Mouse (Mus musculus) layer of hippocampus, adult 8-10 months (tissue): ENCODE data around the gene Glyr1. TPM values are rescaled to one million over a fixed set of nuclear protein-coding genes. Genes with fewer than 3 reads are reported as not detected.

Experiments
- DNase-seq, 2 experiments: peaks; one replicate each; pipeline ENCODE4 v3.0.0; 2022; ENCODE audit warnings: low spot score in 2 of 2
- total RNA-seq, 4 experiments: library from RNA; stranded (reverse); gene quantifications; 2 replicates each; pipeline ENCODE4 v1.2.4; 2022

The Glyr1 gene
- 100 to 1,000 TPM; 134 to 153 (median 147) TPM for total RNA-seq

DNA sequence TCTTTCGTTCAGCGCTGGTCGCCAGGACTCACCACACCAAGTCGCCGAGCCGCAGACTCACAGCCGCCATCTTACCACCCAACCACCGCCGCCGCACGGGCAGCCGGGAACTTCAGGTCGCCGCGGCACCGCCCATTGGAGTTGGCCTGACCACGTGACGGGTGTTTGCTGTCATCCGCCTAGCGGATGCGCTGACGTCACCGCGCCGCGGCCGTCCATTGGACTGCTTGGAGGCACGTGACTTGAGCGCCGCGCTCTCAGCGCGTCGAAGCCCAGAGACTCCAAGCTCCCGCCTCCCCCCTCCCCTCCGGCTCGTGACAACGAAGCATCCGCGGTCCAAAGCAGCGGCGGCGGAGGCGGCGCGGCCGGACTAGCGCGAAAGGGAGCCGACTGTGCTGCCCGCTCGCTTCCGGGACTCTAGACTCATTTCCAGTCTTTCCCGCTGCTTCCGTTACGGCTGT is at the start of gene Glyr1, which contains the start of gene Ubn1:
Gene Glyr1 (minus strand): TSS at position 90 of the 461 bp plus-strand sequence.
Gene Ubn1 (plus strand): TSS at position 284 of the 461 bp plus-strand sequence.
- peak; percentile 99 for DNase-seq

DNA sequence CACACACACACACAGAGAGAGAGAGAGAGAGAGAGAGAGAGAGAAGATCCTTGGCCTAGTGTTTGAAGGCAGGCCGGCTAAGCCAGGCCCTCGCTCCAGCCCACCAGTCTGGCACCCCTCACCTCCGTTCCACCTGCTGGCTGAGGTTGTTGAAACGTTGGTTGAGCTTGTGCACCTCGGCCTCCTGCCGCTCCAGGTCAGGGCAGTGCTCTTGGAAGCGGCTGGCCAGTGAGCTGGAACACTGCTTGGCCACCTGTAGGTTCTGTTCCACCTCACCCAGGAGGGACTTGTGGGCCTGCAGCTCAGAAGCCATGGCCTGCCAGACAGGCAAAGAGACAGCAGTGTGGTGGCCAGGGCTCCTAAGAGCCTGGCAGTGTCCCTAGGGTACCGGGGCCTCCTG is 46.8 kb upstream of the Glyr1 start:
- DNase-seq, result no peak

DNA sequence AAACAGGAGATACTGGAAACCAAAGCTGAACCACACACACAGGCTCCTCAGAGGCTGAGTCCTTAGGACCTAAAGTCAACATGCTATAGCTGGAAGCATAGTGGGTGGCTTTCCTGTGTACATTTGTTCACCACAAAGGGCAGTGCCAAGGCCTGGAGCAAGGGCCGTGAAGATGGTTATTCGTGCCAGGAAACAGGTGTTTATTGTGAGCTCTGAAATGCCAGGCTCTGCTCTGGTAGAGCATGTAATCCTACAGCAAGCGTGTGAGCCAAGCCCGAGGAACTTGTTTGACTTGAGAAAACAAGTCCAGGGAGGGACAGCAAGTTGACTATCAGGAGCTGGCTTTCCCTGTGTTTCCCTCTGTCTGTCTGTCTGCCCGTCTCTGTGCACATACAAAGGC is 43.6 kb upstream of the Glyr1 start:
- no peak for DNase-seq

DNA sequence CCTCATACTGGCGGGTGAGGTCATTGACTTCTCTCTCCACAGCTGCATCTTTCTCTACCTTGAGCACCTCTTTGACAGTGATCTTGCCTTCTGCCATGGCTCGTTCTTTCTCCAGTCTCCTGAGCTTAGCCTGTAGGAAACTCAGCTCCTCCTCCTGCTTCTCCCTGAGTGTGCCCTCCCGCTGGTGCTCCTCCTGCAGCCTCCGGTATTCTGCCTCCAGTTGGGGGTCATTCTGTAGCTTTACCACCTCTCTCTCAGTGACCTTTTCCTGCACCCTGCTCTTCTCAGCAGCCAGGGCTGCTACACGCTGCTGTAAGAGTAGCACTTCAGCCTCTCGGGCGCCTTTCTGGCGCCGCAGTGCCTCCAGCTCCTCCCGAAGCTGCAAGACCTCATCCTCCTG is 39.4 kb upstream of the Glyr1 start:
- DNase-seq, result no peak

DNA sequence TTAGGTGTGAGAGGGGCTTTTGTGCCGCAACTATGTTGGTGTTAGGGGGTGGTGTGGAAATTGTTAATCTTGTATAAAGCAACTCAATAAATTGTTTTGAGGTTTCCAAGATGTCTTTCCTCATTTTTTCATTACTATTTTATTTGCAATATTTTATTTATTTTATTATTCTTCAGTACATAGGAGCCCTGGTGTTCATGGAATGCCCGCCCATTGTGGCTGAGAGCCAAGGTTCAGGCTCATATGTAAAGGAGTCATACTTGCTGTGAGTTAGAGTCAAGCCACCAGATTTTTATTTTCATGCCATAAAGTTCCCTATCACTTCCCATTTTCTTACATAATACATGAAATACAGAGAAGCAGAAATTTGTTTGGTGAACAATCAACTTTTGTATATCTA is 36.5 kb upstream of the Glyr1 start:
- DNase-seq, result no peak

DNA sequence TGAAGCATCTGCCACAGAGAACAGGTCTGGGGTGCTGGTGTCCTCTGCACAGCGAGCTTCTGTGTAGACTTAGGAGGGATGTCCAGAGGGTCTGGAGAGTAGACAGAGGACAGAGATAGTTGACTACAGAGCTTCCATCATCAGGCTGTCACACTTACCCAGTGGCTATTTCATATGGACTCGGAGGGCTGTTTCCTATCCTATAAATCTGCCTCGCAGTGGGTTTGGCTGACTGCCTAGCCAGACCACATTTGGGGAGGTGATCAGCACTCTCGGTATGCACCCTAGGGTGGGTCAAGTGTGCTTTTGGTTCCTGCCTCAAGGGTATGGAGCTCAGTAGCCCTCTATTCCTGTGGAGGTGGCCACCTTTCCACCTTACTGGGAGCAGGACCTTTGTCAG is 35.5 kb upstream of the Glyr1 start:
- DNase-seq, result no peak

DNA sequence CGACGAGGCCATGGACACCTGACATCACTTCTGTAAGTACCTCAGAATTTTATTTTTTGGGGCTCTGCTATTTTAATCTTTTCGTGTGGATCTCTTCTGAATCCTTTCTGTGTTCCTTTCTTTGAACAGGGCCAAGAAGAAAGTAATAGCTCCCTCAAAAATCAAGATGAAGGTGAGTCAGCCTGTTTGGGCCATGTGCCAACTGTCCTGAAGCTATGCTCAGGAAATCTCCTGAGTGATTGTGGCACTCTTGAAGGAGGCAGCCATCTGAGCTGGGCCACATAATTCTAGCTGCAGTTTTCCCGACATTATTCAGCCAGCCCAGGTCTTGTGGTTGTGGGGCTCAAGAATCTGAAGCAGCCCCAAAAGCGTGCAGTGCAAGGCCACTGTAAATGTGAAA is 24.7 kb upstream of the Glyr1 start:
- no peak for DNase-seq

DNA sequence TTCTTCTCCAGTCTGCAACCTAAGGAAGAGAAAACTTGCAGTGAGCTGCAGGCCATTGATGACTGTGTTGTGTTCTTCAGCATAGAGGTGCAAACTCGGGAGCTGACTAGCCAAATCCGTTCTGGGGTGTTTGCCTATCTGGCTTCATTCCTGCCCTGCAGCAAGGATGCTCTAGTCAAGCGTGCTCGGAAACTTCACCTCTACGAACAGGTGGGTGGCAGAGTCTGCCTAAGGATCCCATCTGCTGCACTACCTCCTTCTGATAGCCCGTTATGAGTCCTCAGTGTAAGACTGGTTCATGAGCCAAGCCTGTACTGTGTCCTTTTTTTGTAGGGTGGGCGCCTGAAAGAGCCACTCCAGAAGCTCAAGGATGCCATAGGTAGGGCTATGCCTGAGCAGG is 22.3 kb upstream of the Glyr1 start:
- DNase-seq, result no peak

DNA sequence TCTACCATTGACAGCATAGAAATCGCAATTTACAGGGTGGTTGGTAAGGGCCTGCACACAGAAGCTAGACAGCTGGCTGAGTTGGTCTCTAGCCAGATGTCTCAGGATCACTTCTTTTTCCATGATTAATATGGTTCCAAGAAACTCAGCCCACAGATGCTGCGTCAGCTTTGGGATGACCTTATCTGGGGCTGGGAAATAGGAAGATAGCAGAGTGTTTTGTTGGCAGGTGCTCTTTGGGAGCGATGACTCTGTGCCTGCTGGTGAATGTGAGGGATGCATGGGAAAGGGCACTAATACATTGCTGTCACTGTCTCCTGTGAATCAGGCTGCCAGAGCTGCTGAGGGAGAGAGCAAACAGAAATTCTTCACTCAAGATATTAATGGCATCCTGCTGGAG is 20.7 kb upstream of the Glyr1 start:
- peak; percentile 66 to 74 for DNase-seq

DNA sequence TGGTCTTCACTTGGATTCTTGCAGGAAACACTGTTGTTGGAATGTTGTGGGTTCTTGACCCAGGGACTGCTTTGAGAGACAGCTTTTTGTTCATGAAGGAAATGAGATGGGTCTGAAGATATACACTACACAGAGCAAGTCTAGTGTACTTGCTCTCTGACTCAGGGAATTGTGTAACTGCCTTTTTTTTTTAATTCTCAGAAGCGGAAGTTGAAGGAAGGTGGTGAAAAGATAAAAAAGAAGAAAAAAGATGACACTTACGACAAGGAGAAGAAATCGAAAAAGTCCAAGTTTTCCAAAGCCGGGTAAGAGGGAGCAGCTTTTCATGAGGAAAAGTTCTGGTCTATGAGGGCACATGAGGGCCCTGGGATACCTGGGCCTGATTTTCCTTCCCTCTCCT is 13.8 kb upstream of the Glyr1 start:
- DNase-seq, result no peak

DNA sequence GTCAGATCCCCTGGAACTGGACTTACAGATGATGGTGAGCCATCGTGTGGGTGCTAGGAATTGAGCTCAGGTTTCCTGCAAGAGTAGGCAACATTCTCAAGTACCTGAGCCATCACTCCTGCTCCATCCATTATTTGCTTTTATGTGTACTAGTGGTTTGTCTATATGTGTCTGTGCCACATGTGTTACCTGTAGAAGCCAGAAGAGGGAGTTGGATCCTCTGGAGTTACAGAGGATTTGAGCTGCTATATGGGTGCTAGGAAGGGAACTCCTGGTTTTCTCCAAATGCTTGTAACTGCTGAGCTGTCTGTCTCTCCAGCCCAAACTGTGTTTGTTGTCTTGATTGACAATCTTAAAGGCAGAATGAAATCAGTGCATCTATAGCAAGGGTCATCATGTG is 8.5 kb upstream of the Glyr1 start:
- no peak for DNase-seq

DNA sequence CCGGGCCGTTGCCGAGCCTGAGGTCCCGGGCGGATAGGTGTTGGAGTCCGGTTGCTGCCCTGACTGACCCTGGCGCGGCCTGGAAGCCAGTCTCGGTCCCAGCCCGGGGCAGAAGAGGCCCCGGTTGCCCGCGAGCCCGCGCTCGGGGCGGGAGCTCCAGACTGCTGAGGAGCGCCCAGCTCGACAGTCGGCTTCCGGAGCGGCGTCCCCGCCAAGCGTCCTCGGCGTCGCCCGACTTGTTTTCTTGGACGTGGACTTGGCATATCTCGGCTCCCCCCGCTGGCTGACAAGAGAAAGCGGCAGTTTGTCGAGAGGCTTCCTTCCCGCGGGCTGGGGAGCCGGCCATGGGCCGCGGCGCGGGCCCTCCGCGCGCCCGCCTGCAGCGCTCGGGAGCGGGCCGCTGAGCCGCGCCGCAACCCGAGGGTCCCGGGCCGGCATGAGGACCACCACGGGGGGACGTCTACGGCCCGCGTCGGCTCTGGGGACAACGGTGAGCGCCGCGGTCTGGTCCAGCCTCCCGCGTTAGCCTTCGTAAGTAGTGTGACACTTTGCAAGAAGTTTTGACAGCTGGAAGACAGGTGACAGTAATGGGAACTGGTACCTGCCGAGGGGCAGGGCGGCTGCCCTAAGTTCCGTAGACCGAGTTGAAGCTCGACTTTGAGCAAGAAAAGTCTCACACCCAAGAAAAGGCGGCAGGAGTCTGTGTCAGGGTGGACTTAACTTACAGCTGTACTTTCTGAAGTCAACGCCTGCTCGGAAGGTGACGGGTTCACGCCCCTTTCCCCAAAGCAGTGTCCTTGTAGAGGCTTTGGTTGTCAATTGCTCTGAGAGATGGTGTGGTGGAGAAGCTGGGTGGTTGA is 818 bp upstream of the Glyr1 start:
- peak; percentile 52 to 66 for DNase-seq

DNA sequence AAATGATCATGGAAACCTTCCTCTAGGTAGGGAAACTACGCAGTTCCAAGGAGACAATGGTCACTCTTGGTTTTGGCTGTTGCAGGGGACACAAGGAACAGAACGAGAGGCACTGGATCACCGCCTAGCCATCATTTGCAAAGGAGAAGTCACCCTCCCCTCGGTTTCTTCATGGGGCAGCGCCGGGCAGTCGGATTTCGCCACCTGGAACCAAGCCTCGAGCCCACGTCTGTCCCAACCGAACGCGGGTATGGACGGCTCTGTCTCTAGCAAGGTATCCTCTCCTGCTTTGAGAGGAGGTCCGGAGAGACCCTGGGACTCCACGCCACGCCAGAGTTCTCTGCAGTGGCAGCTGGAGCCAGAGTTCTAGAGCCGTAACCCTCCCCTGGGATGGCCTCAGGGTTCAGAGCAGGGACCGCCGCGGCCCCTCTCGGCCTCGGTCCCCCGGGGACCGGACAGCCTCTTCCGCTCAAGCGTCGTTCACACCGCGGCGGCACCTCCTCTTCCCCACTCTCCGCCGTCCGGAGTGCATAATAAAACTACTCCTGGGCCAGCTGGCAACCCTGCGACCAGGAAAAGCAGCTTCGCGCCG is 385 bp downstream of the Glyr1 start:
- DNase-seq, result peak in 1 of 2 experiments; percentile 21

DNA sequence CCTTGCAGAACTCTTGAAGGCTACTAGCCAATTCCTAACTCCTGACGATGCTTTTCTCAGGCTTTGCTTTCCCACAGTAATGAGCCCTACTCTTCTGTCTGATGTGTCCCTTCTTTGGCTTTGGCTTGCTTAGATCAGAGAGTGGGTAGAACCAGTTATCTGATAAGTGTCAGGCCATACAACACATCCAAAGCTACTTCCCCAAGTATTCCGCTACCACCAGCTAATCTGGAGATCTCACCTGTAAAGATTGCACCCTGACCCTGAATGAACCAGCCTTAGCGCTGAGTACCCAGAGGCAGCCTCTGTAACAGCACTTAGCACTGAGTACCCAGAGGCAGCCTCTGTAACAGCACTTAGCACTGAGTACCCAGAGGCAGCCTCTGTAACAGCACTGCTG is 4.3 kb downstream of the Glyr1 start:
- no peak for DNase-seq

DNA sequence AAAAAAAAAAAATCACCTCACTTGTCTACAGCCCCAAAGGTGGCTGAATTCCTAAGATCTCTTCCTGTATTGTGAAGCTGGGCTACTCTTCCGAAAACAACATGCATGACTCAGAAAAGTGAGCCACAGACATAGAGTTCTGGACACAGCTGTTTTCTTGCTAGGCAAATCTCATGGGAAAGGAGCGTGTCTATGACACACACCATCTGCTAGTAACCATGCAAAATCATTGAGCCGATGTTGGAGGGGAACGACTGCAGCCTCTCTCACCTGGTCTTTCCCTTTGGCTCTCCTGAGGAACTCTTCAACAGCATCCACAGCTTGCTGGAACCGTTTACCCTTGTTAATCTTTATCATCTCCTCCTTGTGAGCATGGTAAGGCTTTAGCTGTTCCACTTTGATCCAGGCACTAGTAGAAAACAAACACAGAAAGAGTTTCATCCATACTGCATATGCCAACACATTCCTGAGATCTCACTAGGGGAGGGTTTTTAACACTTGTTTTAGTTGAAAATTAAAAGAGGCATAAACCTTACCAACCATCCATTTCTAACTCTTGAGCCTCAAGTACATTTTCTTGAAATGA is 12.9 kb downstream of the Glyr1 start:
- no peak for DNase-seq

DNA sequence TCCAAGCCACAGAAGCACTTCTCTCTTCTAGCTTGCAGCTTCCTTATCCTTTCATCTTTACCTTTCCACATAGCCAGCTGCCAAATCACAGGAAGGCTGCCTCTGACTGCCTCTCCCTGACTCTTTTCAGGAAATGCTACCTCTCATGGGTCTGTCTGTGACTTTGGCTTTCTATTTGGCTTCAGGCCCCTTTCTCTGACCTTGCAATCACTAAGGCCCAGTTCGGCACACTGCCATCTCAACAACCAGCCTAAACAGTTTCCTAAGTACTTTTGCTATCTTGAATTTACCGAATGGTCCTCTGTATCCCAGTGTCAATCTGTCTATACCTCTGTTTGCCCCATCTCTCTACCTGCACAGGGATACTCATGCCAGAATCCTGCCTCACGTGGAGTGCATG is 14.1 kb downstream of the Glyr1 start:
- DNase-seq, result no peak

DNA sequence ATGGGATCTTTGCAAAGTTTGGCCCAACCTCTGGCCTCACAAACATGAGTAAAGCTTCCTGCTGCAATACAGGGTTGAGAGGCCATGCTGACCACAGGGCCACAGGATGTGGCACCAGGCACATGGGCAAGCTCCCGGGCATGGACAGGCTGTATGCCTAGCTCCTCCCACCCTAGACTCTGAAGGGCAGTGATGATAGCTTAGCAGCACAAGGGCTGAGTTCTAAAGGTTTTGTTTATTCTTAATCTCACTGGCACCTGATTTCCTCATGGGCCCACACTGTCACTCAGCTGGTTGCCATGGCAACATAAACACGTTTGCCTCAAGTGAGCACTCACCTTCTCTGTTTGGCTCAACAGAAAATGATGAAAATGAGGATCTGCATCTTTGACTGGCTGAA is 19.8 kb downstream of the Glyr1 start:
- no peak for DNase-seq

DNA sequence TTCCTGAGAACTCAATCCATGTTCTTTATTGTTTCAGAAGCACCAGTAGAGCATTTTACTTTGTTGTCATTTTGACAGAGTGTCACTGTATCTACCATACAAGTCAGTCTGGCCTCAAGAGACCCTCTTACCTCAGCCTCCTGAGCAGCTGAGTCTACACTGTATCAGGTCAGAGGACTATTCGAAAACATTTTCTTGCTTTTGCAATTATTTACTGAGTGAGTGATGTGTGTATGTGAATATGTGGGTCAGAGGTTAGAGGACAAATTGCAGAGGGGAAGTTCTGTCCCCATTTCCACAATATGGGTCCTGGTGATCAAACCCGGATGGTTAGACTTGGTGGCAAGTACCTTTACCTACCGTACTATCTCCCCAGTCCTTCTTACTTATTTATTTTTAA is 25.6 kb downstream of the Glyr1 start:
- DNase-seq, result no peak

DNA sequence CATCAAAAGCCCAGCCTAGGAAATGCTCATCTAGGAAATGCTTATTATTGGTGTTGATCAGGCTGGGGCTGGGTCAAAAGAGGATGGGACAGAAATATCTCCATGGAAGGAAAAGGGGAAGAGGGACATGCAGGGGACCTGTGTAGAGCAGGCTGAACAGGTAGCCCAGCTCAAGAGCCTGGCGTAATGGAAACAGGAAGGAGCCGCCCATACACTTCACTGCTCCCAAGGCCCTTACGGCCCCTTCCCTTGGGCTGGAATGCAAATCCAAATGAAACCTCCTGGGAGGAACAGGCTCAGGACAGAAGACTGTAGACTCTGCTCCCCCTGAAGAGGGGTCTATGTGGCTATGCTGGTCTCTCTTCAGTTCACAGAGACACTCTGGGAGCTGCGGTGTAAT is 35.1 kb downstream of the Glyr1 start:
- DNase-seq, result no peak

DNA sequence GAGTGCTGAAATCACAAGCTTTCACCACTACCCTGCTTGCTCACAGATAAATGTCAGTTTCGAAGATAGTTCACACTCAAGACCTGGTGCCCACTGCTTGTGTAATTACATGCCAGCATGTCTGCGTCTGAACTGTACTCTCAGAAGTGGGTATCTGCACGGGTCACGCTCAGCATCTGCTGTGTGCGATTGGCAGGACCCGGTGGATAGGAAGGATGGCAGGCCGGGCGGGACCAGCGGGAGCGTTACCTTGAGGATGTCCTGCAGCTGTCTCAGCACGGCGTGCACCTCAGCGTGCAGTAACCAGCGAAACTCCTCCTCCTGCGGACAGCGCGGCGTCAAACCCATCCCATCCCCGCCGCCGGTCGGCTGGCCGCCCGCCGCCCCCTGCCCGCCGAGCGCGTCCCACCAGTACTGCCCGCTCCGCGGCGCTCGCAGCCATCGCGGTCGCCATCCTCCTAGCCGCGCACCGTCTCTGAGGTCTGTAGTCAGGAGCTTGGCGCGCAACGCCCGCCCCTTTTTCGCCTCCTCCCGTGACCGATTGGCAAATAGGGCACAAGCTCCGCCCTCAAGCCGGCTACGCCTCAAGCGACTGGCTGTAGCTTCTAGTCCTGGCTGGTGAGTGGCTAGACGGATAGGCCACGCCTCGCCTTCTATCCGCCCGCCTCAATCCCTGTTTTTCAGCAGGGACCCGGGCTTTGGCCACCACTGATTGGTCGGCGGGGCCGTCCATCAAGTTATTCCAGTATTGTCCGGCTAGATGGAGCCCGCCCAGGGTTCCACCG is 36.4 kb downstream of the Glyr1 start, which contains the start of gene Rogdi:
Gene Rogdi (minus strand): TSS at position 500 of the 785 bp plus-strand sequence.
- DNase-seq, result peak; percentile 99
